Mouse (Mus musculus): ENCODE results near the gene Gba. TPM values are rescaled to one million over a fixed set of nuclear protein-coding genes. Genes with fewer than 3 reads are reported as not detected.

Gene Gba
- polyA plus RNA-seq, 2 experiments, result 51.2 to 53.3 TPM

DNA sequence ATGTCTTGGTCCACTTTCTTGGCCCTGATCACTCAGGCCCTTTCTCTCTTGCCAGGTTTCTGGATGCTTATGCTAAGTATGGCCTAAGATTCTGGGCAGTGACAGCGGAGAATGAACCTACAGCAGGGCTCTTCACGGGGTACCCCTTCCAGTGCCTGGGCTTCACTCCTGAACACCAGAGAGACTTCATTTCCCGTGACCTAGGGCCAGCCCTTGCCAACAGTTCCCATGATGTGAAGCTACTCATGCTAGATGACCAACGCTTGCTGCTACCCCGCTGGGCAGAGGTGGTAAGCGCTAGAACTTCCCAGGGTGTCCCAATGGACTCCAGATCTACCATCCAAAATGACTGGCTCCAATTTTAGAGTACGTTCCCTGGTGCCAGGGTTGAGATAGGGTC is 3.4 kb downstream of the Gba start:
- Histone ChIP-seq H3K27ac (replicated peaks; ENCODE audit: low read depth, low read length) (no peak overlapping the region), H3K9me3 (ENCODE audit: control insufficient read depth, low read length) (no peaks in the 10 kb centered on the region), H3K9ac (ENCODE audit: low read depth, low read length, severe bottlenecking) (no peak overlapping the region), H3K27me3 (ENCODE audit: control insufficient read depth, insufficient read depth, low read length) (no peaks in the 10 kb centered on the region), H3K36me3 (ENCODE audit: control insufficient read depth, insufficient read depth, low read length) (peaks cover 55% of the 10 kb centered on the region), H3K4me3 (replicated peaks; ENCODE audit: low read length) (no peak overlapping the region), H3K4me2 (replicated peaks; ENCODE audit: low read depth, low read length, severe bottlenecking) (no peak overlapping the region), H3K4me1 (ENCODE audit: control insufficient read depth, insufficient read depth, low read length) (peaks cover 4% of the 10 kb centered on the region)
- no peak for ATAC-seq (ENCODE audit: low FRiP score, low read depth)
- WGBS, result 94% methylated on average over 7 of the region's 7 CpGs
- no peak for DNase-seq (ENCODE audit: low spot score)
- TF ChIP-seq POLR2A (IDR thresholded peaks at IDR 0.05; ENCODE audit: borderline replicate concordance, extremely low read depth, insufficient read depth, insufficient read length), result no peak

DNA sequence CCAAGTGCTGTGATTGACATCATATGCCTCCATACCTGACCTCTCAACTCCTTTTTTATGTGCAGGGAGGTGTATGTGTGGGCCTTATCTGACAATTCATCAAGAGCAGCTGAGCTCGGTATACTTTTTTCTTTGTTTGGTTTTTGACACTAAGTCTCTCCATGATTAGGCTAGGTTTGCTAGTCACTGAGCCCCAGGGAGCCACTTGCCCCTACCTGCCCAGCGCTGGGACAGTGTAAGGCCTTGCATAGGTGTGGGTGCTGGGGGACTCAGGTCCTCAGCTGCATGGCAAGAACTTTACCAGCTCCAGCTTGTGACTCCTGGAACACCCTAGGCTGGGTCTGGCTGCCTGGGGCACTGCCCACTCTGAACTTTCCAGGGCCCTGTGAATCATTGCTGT is 4.0 kb downstream of the Gba start:
- H3K36me3 ChIP-seq (ENCODE audit: control insufficient read depth, insufficient read depth, low read length), result peaks cover 55% of the 10 kb centered on the region
- no peaks in the 10 kb centered on the region for H3K27me3 ChIP-seq (ENCODE audit: control insufficient read depth, insufficient read depth, low read length)
- no peak overlapping the region for H3K4me2 ChIP-seq (replicated peaks; ENCODE audit: low read depth, low read length, severe bottlenecking)
- ATAC-seq (ENCODE audit: low FRiP score, low read depth) (no peak), DNase-seq (ENCODE audit: low spot score) (no peak)
- TF ChIP-seq POLR2A (IDR thresholded peaks at IDR 0.05; ENCODE audit: borderline replicate concordance, extremely low read depth, insufficient read depth, insufficient read length), result no peak
- no peak overlapping the region for H3K4me3 ChIP-seq (replicated peaks; ENCODE audit: low read length)
- H3K27ac ChIP-seq (replicated peaks; ENCODE audit: low read depth, low read length), result no peak overlapping the region
- 76% methylated on average over 2 of the region's 2 CpGs for WGBS
- H3K9me3 ChIP-seq (ENCODE audit: control insufficient read depth, low read length), result no peaks in the 10 kb centered on the region
- no peak overlapping the region for H3K9ac ChIP-seq (ENCODE audit: low read depth, low read length, severe bottlenecking)
- H3K4me1 ChIP-seq (ENCODE audit: control insufficient read depth, insufficient read depth, low read length), result peaks cover 4% of the 10 kb centered on the region

DNA sequence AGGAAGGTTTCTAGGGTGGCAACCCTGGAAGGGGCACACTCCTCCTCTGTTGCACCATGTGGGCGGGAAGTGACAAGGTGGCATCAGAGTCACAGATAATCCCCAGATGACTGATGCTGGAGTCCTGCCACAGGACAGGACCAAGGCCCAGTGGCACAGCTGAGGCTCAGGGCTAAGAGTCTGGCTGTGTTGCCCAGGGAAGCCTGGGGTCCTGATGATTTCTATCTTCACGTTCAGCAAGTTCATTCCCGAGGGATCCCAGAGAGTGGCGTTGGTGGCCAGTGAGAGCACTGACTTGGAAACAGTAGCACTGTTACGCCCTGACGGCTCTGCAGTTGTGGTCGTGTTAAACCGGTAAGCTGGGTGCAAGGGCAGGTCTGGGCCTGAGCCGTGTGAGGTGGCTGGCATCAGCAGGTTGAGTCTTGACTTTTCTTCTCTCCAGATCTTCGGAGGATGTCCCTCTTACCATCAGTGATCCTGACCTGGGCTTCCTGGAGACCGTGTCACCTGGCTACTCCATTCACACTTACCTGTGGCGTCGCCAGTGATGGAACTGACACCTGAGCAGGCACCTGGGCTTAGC is 5.4 kb downstream of the Gba start:
- no peak overlapping the region for H3K27ac ChIP-seq (replicated peaks; ENCODE audit: low read depth, low read length)

DNA sequence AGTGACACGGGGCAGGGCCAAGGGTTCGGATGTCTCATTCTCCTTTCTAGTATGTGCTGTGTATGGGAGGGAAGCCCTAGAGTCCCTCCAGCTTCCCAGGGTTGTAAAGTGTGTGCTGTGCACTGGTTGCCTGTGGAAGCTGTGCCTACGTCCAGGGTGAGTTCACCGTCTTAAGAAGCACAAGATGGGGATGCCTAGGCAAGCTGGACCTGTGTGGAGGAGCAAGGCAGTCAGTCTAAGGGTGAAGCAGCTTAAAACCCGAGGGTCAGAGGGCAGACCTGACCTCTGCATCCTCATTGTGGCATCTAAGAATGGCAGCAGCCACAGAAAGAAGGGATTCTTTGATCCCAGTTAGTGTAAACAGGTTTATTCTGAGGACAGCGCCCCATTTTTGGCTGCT is 6.0 kb downstream of the Gba start:
- no peaks in the 10 kb centered on the region for H3K27me3 ChIP-seq (ENCODE audit: control insufficient read depth, insufficient read depth, low read length)
- TF ChIP-seq POLR2A (IDR thresholded peaks at IDR 0.05; ENCODE audit: borderline replicate concordance, extremely low read depth, insufficient read depth, insufficient read length), result no peak
- no peak overlapping the region for H3K4me2 ChIP-seq (replicated peaks; ENCODE audit: low read depth, low read length, severe bottlenecking)
- no peak overlapping the region for H3K9ac ChIP-seq (ENCODE audit: low read depth, low read length, severe bottlenecking)
- ATAC-seq (ENCODE audit: low FRiP score, low read depth) (no peak), DNase-seq (ENCODE audit: low spot score) (no peak)
- H3K27ac ChIP-seq (replicated peaks; ENCODE audit: low read depth, low read length), result no peak overlapping the region
- peaks cover 7% of the 10 kb centered on the region for H3K4me1 ChIP-seq (ENCODE audit: control insufficient read depth, insufficient read depth, low read length)
- no peak overlapping the region for H3K4me3 ChIP-seq (replicated peaks; ENCODE audit: low read length)
- WGBS, result 82% methylated on average over 6 of the region's 6 CpGs
- peaks cover 55% of the 10 kb centered on the region for H3K36me3 ChIP-seq (ENCODE audit: control insufficient read depth, insufficient read depth, low read length)
- H3K9me3 ChIP-seq (ENCODE audit: control insufficient read depth, low read length), result no peaks in the 10 kb centered on the region

More for the DNA sequence above, 5.4 kb downstream of the Gba start:
- ATAC-seq (ENCODE audit: low FRiP score, low read depth), result no peak
- DNase-seq (ENCODE audit: low spot score), result no peak
- Histone ChIP-seq H3K4me2 (replicated peaks; ENCODE audit: low read depth, low read length, severe bottlenecking) (no peak overlapping the region), H3K9ac (ENCODE audit: low read depth, low read length, severe bottlenecking) (no peak overlapping the region), H3K27me3 (ENCODE audit: control insufficient read depth, insufficient read depth, low read length) (no peaks in the 10 kb centered on the region), H3K4me3 (replicated peaks; ENCODE audit: low read length) (no peak overlapping the region), H3K36me3 (ENCODE audit: control insufficient read depth, insufficient read depth, low read length) (peaks cover 55% of the 10 kb centered on the region), H3K4me1 (ENCODE audit: control insufficient read depth, insufficient read depth, low read length) (peaks cover 10% of the 10 kb centered on the region), H3K9me3 (ENCODE audit: control insufficient read depth, low read length) (no peaks in the 10 kb centered on the region)
- 82% methylated on average over 13 of the region's 13 CpGs for WGBS
- no peak for TF ChIP-seq POLR2A (IDR thresholded peaks at IDR 0.05; ENCODE audit: borderline replicate concordance, extremely low read depth, insufficient read depth, insufficient read length)

DNA sequence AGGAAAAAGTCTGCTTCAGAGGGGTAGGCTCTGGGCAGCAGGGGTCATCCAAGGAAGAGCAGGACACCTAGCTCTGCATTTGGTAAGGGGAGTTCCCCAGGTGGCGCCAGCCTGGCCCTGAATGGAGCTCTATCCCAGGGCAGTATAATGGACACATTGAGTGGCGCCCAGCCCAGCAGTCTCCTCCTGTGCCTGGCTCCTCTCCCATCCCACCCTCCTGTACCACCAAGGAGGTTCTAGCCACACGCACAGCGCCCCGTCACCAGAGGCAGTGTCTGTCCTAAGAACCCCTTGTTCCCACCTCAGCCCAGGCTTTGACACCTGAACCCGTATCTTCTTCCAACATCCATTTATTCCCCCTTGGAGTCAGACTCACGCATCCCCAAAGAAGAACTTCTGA is 7.0 kb downstream of the Gba start:
- WGBS, result 90% methylated on average over 7 of the region's 7 CpGs

More for the DNA sequence above, 7.0 kb downstream of the Gba start:
- H3K4me1 ChIP-seq (ENCODE audit: control insufficient read depth, insufficient read depth, low read length), result peaks cover 10% of the 10 kb centered on the region
- peaks cover 55% of the 10 kb centered on the region for H3K36me3 ChIP-seq (ENCODE audit: control insufficient read depth, insufficient read depth, low read length)
- ATAC-seq (ENCODE audit: low FRiP score, low read depth) (no peak), DNase-seq (ENCODE audit: low spot score) (no peak)
- no peak overlapping the region for H3K4me3 ChIP-seq (replicated peaks; ENCODE audit: low read length)
- no peak overlapping the region for H3K4me2 ChIP-seq (replicated peaks; ENCODE audit: low read depth, low read length, severe bottlenecking)
- TF ChIP-seq POLR2A (IDR thresholded peaks at IDR 0.05; ENCODE audit: borderline replicate concordance, extremely low read depth, insufficient read depth, insufficient read length), result no peak
- no peak overlapping the region for H3K9ac ChIP-seq (ENCODE audit: low read depth, low read length, severe bottlenecking)
- H3K27me3 ChIP-seq (ENCODE audit: control insufficient read depth, insufficient read depth, low read length), result no peaks in the 10 kb centered on the region
- no peaks in the 10 kb centered on the region for H3K9me3 ChIP-seq (ENCODE audit: control insufficient read depth, low read length)
- no peak overlapping the region for H3K27ac ChIP-seq (replicated peaks; ENCODE audit: low read depth, low read length)

All from limb, embryonic 14.5 days (tissue).